Mouse (Mus musculus) erythroblast, embryonic 14.5 days (primary cell): ENCODE measurements around the gene Dab1.

ENCODE experiments used
- GATA1 ChIP-seq: IDR thresholded peaks from 2 replicates; pipeline ENCODE4 v1.6.1; 2012; ENCODE audit warnings: low read length, inconsistent platforms, mixed read lengths
- TAL1 ChIP-seq: IDR thresholded peaks from 3 replicates; pipeline ENCODE4 v1.6.1; 2012; ENCODE audit warnings: low read length, inconsistent platforms, mixed read lengths

DNA sequence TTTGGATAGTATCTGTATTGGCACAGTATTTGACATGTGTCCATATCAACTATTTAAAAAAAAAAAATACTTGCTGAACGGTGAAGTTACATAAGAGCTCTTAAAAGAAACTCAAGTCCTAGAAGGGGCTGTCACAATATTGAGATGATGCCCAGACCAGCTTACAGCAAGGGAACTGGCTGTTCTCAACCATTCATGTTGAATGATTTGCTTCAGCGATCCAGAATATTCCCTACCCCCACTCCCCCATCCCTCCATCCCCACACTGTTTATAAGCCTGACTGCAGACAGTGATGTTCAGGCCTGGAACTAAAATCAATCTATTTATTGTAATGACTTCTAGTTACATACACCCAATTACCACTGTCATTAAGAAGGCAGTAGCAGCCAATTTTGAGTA is 424.3 kb downstream of the Dab1 start:
- TF ChIP-seq GATA1 = no peak
- TF ChIP-seq TAL1 = no peak
